Mouse (Mus musculus) thymus, postnatal 14 days (tissue): ENCODE results near the gene Shh.

ENCODE experiments used
- DNase-seq: peaks from one replicate; pipeline ENCODE4 v3.0.0; 2021

Shh gene

DNA sequence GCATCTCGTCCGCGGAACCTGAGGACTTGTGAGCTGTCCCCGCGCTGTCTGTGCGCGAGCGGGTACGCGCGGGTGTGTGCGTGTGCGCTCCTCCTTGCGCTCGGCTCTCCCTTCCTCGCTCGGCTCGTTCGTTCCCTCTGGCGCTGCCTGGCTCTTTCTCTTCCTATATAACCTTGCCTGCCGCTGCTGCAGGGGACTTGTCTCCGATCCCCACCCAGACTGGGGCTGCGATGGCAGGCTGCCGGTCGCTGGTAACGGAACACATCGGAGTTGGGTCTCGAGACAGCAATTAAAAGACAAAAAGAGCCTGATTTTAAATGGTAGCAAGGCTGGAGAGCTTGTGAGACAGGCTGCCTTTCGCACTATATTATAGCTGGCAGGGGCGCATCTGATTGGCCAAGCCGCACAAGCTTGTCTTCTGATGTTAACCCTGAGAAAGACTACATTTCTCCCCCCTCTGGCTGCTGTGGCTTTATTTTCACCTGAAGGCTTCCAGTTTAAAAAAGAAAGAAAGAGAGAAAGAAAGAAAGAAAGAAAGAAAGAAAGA lies at the start of gene Shh:
TSS of gene Shh (minus strand) at position 497 of the 547 bp plus-strand sequence.
- DNase-seq: no peak

DNA sequence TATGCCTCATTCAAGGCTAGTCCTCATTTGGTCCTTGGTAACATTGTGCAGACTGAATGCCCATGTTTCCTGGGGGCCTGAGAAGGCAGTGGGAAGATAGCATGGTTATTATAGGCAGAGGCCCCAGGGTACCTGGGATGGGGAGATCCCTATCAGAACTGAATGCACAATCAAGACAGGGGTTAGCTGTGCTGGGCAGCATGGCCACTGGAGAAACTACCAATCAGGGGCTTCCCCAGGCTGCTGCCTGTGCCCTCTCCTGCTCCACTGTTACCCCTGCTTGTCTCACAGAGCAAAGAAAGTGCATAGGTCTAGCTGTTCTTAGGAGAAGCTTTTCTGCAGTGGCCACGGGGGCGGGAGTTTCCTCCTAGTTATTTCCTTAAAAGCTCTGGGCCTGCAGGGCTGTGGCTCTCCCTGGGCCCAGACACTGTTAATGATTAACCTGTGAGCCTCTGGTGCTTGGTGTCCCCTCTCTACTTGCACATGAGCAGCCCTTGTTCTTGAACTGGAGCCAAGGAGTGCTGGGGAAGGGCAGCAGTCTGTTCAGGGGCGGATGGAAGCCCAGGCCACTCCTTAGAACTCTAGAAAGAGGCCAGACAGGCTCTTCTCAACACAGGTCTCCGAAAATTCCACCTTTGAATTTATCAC lies 33.9 kb upstream of the Shh start:
- DNase-seq: no peak

DNA sequence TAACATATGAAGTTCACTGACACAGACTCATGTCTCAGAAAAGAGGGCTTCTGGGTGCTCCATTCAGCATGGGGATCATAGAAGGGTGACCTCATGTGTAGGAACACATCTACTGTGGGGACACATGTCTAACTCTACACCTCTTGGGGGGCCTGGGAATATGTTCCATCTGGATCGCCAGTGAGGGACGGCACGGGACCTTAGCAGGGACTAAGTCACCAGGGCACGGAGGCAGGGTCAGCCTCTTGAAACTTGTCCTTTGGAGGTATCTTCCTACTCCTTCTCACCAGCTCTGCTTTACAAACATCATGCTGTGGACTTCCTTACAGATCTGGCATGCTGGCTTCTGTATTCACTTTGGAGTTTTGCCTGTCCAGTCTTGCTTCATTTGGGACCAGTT lies 31.8 kb upstream of the Shh start:
- DNase-seq: no peak

DNA sequence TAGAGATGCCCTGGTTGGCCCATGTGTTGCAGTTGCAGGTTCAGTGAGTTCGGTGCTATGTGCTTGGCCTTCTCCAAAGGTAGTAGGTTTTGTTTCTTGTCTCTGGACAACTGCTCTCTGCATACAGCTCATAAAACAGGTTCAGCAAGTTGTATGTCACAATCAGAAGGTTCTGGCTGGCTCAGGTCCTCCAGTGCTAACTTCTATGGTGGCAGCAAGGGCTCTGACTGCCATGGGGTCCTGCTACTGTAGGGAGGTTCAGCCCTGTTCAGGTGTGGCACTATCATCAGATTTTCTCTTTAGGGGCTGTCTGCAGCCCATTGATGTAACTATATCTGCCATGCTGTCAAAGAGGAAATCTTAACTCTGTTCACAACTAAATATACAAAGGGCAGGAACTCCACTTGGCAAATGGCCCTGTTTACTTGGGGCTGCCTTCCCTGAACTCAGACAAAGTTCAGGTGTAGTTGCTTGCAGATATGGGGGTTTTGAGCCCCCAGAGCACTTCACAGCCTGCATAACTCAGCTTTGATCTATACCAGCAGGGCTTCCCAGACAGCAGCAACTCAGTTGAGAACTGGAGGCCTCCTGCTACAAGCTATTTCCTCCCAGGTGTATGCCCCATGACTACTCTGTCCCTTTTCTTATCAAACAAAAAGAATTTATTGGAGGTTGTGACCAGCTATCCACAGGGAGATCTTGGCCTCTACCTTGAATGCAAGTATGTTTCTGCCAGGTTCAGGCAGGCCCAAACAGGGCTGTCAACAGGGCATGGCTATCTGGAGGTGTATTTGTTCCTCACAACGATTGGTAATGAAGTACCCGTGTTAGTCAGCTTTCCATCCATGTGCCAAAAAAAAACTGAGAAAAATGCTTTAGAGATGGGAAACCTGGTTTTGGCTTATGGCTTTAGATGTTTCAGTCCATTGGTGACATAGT lies 28.9 kb upstream of the Shh start:
- DNase-seq: no peak

DNA sequence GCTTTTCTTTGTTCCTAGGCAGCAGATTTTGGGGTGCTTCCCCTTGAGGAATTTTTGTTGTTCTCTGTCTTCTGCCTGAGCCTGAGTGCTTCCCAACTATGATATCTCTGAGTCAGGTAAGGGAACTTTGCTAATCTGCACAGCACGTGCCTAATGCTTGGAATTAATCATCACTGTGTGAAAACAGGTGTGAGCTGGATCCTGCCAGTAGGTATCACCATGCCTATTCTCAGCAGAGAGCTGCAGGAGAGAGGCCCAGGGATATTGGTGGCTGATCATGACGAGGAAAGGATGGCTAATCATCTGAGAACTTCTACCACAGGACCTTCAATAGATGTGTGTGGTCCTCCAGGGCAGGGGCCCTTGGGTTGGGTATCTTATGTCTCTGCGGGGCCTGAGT lies 26.5 kb upstream of the Shh start:
- no peak for DNase-seq

DNA sequence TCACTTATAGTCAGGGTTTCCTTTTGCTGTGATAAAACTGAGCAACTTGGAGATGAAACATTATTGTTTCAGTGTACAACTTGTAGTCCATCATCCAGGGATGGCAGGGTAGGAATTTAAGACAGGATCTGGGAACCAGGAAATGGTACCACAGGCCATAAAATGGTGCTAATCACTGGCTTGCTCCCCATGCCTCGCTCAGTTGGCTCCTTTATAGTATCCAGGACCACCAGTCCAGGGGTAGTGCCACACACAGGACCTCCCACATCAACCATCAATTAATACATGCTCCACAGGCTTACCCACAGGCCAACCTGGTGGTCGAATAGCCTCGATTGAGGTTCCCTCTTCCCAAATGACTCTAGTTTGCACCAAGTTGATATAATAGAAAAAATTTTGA lies 15.9 kb upstream of the Shh start:
- DNase-seq: no peak

DNA sequence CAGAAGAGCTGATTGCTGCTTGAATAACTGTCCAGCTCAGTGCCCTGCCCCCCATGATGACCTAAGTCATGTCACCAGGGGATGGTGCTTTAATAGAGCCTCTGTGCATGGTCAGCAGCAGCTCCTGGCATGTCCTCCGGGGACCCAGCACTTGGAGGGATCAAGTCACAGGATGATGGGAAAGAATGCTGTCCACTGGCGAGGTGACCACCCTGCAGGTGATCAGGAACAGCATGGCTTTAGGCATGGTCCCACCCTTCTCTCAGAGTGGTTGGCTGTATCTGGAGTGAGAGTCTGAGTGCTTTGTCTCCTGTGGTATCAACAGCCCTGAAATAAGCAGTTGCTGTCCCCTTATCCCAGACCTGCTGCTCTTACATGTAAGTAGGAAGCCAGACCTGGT lies 14.7 kb upstream of the Shh start:
- DNase-seq: no peak

DNA sequence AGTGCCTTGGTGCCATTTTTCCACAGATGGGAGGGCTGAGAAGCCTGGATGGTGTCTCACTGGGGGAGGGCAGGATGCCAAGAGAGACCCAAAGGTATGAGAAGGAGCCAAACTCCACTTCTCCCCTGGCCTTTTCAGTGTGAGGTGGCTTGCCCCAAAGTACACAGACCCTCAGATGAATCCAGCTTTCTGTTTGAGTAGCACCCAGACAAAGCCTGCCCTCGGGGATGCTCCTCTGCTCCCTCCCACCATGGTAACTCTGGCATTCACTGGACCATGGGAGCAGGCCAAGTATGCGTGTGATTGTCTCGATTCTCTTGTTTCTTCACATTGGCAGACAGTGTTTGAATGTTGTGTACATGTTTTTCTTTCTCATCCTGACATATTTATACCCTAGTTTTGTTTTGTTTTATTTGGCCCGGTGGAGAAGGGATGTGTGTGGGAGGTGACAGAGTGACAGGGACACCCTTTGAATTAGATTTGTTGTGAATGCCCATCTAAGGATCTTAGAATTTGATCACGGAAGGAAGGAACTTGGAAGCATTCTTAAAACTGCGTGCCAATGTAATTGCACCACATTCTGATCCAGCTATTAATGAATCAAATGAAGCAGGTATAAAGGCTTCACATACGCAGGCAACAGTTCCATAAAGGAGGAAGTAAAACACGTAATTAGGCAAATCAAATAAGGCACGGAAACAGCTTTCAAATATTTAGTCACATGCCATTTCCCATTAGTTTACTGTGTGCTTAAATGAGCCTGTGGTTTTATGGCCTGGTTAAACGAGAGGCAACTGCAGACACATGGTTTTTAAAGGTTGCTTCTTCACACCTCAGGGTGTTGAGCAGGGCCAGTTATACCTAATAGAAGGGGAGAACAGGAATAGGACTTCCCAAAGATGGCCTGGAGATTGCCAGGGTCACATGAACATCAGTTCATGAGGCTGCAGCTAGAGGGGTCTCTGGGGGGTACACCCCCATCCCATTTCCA lies 9.6 kb upstream of the Shh start:
- DNase-seq: no peak

DNA sequence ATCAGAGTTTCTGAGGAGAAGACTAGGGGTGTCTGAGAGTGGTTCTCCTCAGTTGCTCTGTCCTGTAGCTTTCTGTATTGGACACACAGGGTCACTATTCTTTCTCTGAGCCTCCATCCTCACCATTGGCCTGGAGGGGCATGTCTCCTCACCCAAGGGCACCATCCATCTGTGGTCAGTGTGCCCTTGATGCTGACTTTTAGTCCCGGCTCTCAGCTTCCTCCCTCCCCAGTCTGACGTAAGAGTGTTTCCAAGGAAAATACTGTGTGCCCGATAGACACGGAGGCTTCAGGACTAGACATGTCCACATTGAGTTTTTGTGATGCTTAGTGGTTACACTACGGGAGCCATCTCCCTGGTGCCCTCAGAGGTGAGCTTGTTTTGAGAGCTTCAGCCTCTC lies 6.5 kb upstream of the Shh start:
- DNase-seq: no peak

DNA sequence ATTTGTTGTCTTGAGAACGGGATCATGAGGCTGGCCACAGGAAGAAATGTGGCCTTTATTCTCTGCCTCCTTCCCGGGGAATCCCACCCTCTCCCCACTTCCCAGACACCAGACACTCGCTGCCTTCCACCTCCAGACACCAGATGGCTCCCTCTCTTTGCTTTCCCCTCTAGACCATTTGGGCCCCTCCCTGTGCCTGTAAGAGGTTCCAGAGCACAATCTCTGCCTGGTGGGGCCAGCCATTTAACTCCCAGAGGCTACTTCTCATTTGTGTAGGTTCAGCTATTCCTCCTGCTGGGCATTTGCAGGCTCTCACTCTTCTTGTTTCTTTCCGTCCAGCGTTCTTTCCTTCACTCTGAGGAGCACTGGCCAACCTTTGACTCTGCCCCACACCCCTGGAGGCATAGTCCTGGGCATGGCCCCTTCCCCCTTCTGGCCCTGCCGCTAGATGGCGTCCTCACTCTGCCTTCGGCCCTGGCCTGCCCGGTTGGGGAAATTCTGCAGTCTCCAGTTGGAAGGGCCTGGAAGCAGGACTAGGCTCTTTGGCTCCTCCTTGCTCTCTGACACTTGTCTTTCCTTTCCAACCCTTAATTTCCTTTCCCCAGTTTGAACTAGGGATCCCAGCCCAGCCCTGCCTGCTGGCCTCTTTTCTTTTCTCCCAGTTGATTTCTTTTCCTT lies 2.6 kb upstream of the Shh start:
- DNase-seq: peak; percentile 15

DNA sequence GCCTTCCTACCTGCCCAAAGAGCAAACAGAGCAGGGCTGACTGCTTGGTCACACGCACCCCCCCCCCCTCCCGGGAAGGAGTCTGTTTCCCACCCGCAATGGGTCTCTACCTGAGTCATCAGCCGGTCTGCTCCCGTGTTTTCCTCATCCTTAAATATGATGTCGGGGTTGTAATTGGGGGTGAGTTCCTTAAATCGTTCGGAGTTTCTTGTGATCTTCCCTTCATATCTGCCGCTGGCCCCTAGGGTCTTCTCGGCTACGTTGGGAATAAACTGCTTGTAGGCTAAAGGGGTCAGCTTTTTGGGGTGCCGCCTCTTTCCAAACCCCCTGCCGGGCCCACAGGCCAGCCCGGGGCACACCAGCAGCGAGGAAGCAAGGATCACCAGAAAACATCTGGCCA lies 705 bp downstream of the Shh start:
- no peak for DNase-seq

DNA sequence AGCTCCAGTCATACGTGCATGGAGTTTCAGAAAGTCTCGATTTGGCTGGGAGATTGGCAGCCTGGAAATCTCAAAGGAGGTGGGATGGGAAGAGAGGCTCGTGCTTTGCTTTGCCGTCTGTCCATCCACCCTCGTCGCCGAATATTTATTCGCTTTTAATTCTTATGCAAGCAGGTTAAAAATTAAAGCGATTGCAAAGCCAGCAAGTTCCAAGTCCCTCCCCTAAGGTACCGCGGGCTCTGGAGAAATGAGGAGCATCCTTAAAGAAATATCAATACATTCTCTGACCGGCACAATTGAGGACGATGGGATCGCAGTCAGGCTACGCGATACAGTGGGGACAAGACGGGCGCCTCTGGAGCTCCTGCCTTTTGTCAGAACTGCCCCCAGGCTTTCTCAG lies 1.5 kb downstream of the Shh start:
- DNase-seq: no peak

DNA sequence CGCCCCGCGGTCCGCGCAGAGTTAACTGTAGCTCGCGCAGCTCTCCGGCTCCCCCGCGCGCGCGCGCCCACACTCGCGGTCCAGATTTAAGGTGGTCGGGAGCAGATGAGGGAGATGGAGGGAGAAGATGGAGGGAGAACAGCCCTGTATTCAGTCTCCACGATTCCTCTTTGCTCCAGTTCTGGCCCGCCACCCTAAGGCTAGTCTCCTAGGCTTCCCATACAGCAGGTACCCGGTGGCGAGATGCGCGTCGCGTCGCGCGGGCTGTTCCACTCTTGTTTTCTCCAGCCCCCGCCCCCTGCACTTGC lies 2.0 kb downstream of the Shh start:
- no peak for DNase-seq

DNA sequence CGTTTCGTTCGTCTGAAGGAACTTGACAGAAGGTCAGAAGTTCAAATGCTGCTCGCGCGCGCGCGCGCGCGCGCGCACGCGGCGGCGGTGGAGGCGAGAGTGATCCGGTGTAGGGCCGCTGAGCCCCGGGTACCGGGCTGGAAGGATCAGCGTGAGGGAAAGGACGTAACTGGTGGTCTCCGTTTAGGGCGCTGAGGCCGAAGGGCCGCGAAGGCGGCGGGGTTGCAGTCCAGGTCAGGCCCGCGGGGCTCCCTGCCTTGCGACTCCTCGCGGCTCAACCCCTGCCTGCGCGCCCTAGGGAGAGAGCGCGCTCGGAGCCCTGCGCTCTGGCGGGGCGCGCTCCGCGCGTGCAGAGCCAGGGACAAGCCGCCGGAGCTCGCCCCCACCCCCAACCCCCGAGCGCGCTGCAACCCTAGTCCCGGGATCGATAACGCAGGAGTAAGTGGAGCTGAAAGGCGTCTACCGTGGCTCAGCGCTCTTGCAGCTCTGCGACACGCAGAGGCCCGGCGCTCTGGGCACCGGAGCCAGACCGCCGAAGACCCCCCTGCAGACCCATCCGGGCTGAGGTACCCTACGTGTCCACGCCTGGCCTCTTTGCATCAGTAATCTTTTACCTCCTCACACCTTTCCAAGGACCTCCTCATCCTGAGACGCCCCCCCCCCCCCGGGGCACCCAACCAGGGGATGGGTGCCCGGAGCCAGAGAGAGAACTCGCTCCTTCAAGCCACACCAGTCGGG lies 2.5 kb downstream of the Shh start:
- no peak for DNase-seq

DNA sequence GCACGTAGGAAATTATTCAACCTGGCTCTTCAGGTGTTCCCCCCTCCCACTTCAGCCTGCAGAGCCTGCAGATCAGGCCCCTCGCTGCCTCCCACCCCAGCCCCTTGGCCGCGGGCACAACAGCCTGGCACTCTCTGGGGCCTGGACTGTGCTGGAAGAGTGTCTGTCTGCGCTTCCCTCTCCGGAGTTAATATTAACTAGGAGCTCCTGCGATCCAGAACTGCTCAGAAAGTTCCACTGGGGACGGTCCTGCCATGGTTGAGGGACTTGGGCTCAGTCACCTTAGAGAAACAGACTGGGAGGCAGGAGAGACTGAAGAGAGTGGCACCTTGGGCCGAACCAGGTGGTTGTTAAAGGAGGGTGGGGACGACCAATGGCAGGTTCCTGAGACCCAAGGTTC lies 3.4 kb downstream of the Shh start:
- DNase-seq: no peak

DNA sequence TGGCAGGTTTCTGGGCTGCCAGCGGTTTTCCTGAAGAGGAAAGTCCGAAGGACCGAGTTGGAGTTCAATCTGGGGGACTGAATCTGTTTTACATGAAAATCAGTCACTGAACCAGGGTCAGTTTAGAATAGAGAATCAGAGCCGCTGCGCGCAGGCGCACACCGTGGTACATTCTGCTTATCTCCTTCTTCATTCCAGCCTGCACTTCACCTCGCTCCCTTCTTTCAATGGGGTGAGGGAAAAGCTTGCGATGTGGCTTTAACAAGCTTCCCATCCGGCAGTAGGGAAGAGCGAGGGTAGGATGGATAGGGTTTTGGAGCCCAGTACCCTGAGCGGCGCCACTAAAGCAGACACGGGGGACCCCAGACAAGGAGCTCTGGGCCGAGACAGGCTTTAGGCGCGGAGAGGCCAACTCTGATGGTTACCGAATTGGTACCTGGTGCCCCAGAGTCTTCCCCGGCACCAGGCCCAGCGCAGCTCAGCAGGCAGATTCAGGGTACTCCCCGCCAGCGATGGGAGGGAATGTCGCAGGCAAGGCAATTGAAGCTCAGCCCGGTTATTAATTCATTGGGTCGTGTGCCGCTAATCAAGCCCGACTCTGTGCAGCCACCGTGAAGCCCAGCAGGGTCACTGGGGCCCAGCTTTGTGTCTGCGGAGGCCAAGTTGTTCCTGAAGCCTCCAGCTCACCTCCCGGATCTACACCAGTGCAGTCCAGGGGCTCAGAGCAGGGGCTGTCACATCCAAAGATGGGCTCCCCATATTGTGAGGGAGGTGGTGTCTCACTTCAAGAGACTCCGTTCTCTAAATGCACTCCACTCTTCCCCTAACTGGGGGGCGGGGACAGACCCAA lies 4.1 kb downstream of the Shh start:
- no peak for DNase-seq

DNA sequence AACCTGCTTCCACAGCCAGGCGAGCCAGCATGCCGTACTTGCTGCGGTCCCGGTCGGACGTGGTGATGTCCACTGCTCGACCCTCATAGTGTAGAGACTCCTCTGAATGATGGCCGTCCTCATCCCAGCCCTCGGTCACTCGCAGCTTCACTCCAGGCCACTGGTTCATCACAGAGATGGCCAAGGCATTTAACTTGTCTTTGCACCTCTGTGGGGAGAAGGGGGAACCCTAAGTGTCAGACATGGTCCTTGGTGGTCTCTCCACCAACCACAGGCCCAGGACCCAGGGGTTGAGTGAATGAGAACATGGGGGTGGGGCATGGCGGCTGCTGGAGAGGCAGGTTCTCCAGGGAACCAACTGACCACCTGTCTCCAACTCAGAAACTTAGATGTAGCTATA lies 5.7 kb downstream of the Shh start:
- DNase-seq: no peak

DNA sequence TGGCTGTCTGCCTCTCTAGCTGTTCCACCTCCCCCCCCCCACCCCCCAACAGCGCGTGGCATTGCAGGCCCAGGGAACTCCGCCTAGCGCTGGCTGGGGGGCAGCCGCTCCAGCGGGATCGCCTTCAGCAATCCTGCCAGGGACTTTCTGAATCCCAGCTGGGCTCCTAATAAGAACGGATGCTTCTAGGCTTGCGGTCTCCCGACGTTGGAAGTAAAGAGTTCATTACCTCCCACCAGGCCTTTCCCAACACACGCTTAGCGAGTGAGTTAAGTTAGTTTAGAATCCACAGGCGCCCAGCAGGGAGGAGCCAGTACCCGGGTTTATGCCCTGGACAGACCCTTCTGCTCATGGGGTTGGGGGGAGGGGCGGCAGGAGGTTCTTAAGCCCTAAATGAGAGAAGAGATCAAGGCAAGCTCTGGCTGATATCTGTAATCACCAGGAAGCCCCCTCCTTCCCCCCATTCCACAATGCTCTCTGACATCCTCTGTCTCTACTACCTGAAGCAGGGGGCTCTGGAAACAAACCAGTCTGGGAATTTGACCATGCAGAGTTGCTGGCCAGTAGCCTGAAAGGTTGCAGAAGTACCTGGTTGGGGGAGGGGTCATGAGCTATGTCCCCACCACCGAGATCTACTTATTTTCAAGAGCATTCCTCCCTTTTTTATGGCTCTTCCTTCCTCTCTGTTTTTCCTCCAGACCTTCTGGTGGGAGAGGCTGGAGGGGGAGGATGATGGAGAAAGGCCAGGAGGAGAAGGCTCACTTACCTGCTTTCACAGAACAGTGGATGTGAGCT lies 6.3 kb downstream of the Shh start:
- DNase-seq: no peak

DNA sequence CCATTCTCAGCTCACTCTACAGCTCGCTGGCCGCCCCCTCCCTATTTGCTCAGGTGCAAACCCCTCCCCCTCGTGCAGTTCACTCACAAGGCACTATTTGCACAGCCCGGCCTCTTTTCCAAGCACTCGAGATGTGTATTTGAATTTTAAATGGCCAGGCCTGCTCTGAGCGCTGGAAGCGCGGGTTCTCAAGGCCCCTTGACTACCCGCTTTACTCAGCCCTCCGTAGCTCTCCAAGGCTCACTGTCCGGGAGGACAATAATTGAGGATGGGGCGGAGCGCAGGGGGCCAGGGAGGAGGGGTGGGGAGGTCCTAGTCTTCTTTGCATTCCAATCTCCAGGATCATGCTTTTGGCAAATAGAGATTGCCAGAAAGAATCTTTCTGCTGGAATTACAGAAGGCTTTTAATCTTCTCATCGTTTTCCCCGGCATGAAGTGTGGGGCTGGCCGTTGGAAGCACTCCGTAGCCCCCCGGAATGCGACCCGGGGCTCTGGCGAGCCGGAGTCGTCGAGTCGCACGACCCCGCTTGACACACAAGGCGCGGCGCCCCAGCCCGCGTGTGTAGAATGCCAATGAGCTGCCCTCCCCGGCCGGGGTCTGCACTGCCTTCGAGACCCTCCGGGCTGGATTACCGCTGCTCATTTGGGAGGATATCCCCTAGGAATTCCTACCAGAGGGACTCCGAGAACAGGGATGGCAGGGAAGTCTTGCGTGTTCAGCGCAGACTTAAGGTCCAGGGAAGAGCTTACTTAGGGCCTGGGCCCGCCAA lies 7.4 kb downstream of the Shh start:
- DNase-seq: no peak
